Mouse (Mus musculus) heart, postnatal 10 days (tissue): Measurements from ENCODE around the gene Cacna1g. TPM values are rescaled to one million over a fixed set of nuclear protein-coding genes. Genes with fewer than 3 reads are reported as not detected.

Source experiments
- DNase-seq, 2 experiments: peaks; one replicate each; pipeline ENCODE4 v3.0.0; 2021
- intact Hi-C: fragments of 180-260 bp; cut with DNase I; formaldehyde crosslinking; loops from one replicate; pipeline ENCODE4 v1.15.1; 2025
- total RNA-seq, 2 experiments: library from RNA; stranded (reverse); gene quantifications; 2 replicates each; pipeline ENCODE4 v1.2.3; 2021

Gene Cacna1g
- total RNA-seq, 2 experiments from 2014 or later, result 33.4 to 41.3 TPM

- intact Hi-C loops, result no loop called here
- no peak for DNase-seq
Measured at GRCm38 (mm10) chr11:94374276-94374948, 99.6 kb downstream of the Cacna1g start.

DNA sequence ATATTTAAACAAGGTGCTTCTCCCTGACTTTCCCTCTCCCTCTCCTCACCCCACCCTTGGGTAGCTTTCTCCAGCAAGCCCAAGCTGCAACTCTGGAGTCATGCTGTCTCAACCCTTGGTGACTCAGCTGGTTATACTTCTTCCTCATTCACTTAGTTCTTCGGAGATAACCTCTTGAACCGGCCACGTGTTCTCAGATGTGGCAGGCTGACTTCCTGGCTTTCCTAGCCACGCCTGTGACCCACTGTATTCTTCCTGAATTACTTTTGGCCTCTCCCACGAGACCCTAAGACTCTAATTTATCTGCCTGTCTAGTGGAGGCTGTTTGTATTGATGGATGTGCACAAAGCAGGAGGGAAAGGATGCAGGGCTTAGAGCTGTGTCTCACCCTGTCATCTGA, 103.2 kb downstream of the Cacna1g start:
- intact Hi-C loops, result no loop called here
- DNase-seq, result no peak

DNA sequence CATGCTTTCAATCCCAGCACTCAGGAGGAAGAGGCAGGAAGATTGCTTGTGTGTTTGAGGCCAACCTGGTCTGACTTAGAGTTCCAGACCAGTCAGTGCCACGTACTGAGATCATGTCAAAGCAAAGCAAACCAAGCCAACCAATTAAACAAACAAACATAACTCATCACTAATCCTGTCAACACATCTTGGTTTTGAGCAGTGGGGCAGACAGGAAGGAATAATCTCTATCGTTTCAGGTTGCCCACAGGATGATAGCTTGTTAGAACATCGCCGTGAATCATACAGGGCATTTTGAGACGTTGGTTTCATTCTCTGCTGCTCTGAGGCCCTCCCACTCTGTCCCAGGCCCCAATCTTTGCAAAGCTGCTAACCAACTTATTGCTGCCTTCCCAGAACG, 104.0 kb downstream of the Cacna1g start:
- no peak for DNase-seq
- intact Hi-C loops, result no loop called here

- intact Hi-C loops, result no loop called here
- DNase-seq, result no peak
Measured at GRCm38 (mm10) chr11:94365340-94365739, 108.7 kb downstream of the Cacna1g start.

DNA sequence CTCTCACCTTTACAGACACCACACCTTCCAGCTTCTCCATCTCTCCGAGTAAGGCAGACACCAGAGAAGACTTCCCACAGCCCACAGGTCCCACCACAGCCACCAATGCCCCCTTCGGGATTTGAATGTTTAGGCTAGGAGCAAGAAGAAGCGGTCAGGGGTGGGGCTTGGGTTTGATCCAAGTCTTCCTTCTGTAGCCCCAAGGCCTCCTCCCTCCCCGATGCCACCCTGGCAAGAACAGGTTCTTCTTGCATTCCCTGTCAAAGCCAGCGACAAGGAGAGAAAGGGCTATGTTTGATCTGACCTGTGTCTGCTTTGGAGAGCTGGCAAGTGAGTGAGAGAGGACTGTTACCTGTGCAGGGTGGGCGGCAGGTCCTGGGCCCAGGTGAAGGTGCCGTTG, 110.3 kb downstream of the Cacna1g start:
- no peak for DNase-seq
- intact Hi-C loops, result no loop called here

GRCm38 (mm10) chr11:94362101-94362500, 111.9 kb downstream of the Cacna1g start:
- intact Hi-C loops, result no loop called here
- no peak for DNase-seq

DNA sequence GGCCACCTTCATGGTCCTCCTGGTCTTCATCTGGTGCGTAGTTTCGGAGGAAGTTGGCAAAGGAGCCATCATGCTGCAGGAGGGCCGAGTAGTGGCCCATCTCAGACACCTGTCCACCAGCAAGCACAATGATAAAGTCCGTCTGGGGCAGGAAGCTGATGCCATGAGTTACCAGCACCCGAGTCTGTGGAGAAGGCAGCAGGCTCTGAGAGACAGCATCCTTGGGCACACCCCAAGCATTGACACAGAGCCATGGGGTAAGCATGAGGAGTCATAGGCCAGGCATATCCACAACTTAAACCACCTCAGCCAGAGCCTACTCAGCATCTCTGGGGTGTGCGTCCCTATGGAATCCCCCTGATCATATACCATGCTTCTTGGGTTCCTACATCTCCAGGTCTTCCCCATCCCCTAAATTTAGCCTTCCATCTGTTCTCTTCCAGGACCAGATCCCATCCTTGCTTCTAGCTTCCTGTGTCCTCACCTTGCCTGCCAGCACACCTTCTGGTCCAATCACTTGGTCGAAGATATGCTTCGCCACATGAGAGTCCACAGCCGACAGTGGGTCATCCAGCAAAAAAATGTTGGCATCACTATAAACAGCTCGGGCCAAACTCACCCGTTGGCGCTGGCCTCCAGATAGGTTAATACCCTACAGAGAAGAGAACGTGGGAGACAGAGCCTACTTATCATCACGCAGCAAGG, 112.7 kb downstream of the Cacna1g start:
- intact Hi-C loops, result no loop called here
- DNase-seq, result no peak

GRCm38 (mm10) chr11:94359168-94359567, 114.8 kb downstream of the Cacna1g start:
- intact Hi-C loops, result no loop called here
- no peak for DNase-seq

Other genes starting within 250 kb of the Cacna1g start
- gene Wfikkn2, start 228.2 kb downstream of the Cacna1g start, total RNA-seq, result 1 to 10 TPM; 2.0 to 2.2 TPM
- not detected for gene Gm21885, start 192.3 kb downstream of the Cacna1g start, total RNA-seq
- 10 to 100 TPM; 44.2 to 48.1 TPM for gene Luc7l3, start 152.2 kb downstream of the Cacna1g start, total RNA-seq
- gene Ankrd40, start 146.2 kb downstream of the Cacna1g start, total RNA-seq, result 100 to 1,000 TPM; 213 to 228 TPM
- gene Abcc3, start 81.2 kb downstream of the Cacna1g start, total RNA-seq, result 1 to 10 TPM; 2.8 TPM
- gene Spata20, start 12.0 kb upstream of the Cacna1g start, total RNA-seq, result 1 to 10 TPM in 1 of 2 experiments, under 1 TPM in 1; 0.31 to 1.2 TPM
- 10 to 100 TPM; 26.5 to 26.7 TPM for gene Epn3, start 25.8 kb upstream of the Cacna1g start, total RNA-seq
- gene Mycbpap, start 47.5 kb upstream of the Cacna1g start, total RNA-seq, result 1 to 10 TPM; 3.9 to 4.9 TPM
- gene Rsad1, start 75.1 kb upstream of the Cacna1g start, total RNA-seq, result 10 to 100 TPM in 1 of 2 experiments, 1 to 10 TPM in 1; 9.8 to 10.2 TPM
- under 1 TPM; 0.74 TPM for gene Chad, start 90.8 kb upstream of the Cacna1g start, total RNA-seq
- gene Acsf2, start 127.7 kb upstream of the Cacna1g start, total RNA-seq, result 10 to 100 TPM; 44.5 to 49.6 TPM
- gene Lrrc59, start 155.6 kb upstream of the Cacna1g start, total RNA-seq, result 10 to 100 TPM; 60.0 to 63.3 TPM
- 10 to 100 TPM; 76.6 to 77.1 TPM for gene Mrpl27, start 179.6 kb upstream of the Cacna1g start, total RNA-seq
- gene Eme1, start 179.8 kb upstream of the Cacna1g start, total RNA-seq, result 1 to 10 TPM; 1.7 to 1.8 TPM
- gene Xylt2, start 203.3 kb upstream of the Cacna1g start, total RNA-seq, result 10 to 100 TPM; 17.1 to 18.6 TPM
- gene Gm11541, start 230.3 kb upstream of the Cacna1g start, total RNA-seq, result not detected